Mouse (Mus musculus) G1E (cell line): Measurements from ENCODE around the gene 4930415O20Rik.

ENCODE experiments used
- CTCF ChIP-seq: IDR thresholded peaks from 2 replicates; pipeline ENCODE4 v1.5.1; 2012; ENCODE audit warnings: low read depth, low read length, inconsistent platforms, mixed read lengths
- GATA1 ChIP-seq: IDR thresholded peaks from 2 replicates; pipeline ENCODE4 v1.6.1; 2012; ENCODE audit warnings: borderline replicate concordance, low read length, inconsistent platforms, mixed read lengths
- POLR2AphosphoS5 ChIP-seq: IDR thresholded peaks from 2 replicates; pipeline ENCODE4 v1.6.1; 2012; ENCODE audit warnings: low read depth, low read length, inconsistent platforms; ENCODE audit not compliant: insufficient replicate concordance
- TAL1 ChIP-seq: conservative IDR thresholded peaks from 2 replicates; pipeline ENCODE4 v1.6.1; 2012; ENCODE audit warnings: low read depth, low read length, inconsistent platforms, mixed read lengths

DNA sequence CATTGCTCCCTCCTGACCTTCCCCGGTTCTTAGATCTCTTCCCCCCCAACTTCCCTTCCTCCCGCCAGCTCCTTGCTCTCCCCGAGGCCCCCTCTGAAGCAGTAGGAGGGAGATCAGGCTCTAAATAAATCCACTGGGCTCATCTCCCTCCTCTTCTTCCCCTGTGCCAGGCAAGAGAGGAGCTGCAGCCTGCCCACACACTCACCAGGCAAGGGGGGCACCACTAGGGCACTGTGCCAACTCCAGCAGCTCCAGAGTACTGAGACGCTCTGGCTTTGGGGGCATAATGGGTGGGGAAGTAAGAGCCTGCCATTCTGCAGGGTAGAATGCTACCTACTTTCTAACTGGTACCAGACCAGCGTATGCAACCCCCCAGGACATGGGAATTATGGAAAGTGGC lies 65.7 kb downstream of the 4930415O20Rik start:
- no peak for TF ChIP-seq CTCF
- no peak for TF ChIP-seq GATA1
- no peak for TF ChIP-seq TAL1
- TF ChIP-seq POLR2AphosphoS5, result no peak
